Mouse (Mus musculus): ENCODE data around the gene Dse.

The Dse gene

DNA sequence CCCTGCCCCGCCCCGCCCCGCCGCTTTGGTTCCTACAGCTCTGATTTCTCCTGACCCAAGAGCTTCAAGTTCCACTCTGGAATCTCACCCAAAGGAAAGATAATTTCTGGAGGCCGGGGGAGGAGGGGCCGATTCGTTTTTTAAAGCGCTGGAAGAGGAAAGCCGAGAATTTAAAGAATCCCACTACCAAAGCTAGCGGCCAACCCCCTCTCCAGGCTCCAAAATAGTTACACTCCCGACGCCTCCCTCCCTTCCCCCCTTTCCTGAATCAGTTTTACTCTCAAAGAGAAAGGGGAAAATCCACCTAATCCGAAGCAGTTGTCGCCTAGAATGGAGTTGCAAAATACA is at the start of gene Dse:
Dse (minus strand) TSS at position 213 of the 348 bp plus-strand sequence.
- no peak for DNase-seq

DNA sequence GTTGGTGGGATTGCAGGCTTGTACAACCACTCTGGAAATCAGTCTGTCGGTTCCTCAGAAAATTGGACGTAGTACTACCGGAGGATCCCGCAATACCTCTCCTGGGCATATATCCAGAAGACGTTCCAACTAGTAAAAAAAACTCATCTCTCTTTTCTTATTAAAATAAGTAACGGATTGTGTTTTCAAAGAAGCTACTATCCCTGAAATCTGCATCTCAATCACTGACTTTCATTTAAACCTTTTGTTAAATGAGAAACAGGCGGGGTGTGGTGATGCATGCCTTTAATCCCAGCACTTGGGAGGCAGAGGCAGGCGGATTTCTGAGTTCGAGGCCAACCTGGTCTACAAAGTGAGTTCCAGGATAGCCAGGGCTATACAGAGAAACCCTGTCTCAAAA is 45.3 kb upstream of the Dse start:
- peak; percentile 50 for DNase-seq

- peak; percentile 80 for DNase-seq
Observed at GRCm38 (mm10) chr10:34249594-34249993, 42.1 kb upstream of the Dse start.

- peak; percentile 33 for DNase-seq
Observed at GRCm38 (mm10) chr10:34247757-34248156, 40.2 kb upstream of the Dse start.

- peak; percentile 92 for DNase-seq
Observed at GRCm38 (mm10) chr10:34246106-34246505, 38.6 kb upstream of the Dse start.

- peak; percentile 80 for DNase-seq
Observed at GRCm38 (mm10) chr10:34244745-34245144, 37.2 kb upstream of the Dse start.

- DNase-seq, result peak; percentile 46
Observed at GRCm38 (mm10) chr10:34238536-34238935, 31.0 kb upstream of the Dse start.

DNA sequence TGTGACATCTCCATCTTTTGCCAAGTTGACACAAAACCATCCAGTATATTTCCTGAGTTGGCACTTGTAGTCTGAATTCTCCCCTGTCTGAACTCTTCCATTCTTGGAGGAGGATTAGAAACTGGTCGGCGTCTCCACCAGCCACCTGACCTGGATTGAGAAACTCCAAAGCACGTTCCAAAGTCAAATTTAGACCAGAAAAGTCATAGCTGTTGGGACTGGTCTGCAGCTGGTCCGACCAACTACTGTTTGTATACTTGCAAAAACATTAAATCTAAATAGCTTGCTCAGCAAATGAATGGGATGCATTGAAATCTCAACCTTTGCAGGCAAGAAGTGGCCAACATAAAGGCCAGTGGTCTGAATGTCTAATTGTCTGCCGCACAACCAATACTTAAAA is 29.1 kb upstream of the Dse start:
- DNase-seq, result peak; percentile 71

DNA sequence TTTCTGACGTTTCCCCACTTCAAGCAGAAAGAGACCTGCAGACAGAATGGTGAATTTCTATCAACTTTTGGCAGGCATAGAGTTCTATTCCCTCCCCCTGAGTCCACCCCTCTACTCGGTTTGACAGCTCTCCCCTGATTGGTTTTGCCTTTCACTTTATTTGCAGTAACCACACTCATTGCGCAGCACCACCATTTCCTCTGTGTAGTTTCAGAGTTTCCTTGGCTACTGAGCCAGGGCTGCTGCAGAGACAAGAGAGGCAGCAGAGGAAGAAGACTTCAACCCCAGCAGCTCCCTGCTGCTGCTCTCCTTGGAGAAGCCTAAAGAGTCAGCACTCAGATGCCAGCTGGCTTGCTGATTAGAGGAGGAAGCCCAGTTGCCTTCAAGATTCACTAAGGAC is 27.9 kb upstream of the Dse start:
- peak; percentile 86 for DNase-seq

- DNase-seq, result peak; percentile 70
Observed at GRCm38 (mm10) chr10:34233931-34234745, 26.6 kb upstream of the Dse start.

- peak; percentile 51 for DNase-seq
Observed at GRCm38 (mm10) chr10:34233418-34233817, 25.9 kb upstream of the Dse start.

- peak; percentile 15 for DNase-seq
Observed at GRCm38 (mm10) chr10:34230121-34230675, 22.7 kb upstream of the Dse start.

GRCm38 (mm10) chr10:34229491-34229890 is 22.0 kb upstream of the Dse start:
- DNase-seq, result peak; percentile 16

- DNase-seq, result peak; percentile 16
Observed at GRCm38 (mm10) chr10:34223660-34224059, 16.1 kb upstream of the Dse start.

GRCm38 (mm10) chr10:34221909-34222620 is 14.6 kb upstream of the Dse start:
- DNase-seq, result peak; percentile 34

- peak; percentile 31 for DNase-seq
Observed at GRCm38 (mm10) chr10:34218191-34218590, 10.7 kb upstream of the Dse start.

DNA sequence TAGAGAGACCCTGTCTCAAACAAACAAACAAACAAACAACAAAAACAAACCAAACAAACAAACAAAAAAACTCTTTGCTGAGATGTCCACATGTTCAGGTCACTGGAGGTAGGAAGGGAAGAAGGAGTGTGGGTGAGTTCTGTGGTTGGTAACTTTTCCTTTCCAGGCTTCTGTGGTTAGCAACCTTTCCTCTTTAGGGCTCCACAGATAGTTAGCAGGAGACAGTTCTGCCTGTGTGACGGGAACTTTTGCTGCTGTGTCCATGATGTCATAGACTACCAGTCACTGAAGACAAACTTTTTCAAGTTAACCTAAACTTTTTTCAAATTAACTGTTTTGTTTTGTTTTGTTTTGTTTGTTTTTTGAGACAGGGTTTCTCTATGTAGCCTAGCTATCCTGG is 8.2 kb upstream of the Dse start:
- DNase-seq, result peak; percentile 78

DNA sequence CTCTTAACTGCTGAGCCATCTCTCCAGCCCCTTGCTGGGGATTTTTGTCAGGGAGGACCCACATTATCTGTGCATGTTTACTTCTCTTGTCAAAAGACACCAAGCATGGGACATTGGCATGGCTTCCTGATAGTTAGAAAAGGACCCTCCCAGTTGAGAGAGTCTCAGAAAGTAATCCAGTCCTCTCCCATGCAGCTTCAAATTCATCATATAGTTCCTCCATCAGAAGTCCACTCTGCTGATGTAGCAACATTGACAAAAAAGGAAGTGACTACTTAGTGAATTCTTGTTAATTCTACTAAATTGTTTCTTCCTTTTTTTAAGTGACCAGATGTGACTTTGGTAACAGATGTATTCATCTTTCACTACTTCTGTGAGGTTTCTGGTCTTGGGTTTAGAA is 2.4 kb upstream of the Dse start:
- DNase-seq, result peak; percentile 79

GRCm38 (mm10) chr10:34208031-34208430 is 516 bp upstream of the Dse start:
- peak; percentile 67 for DNase-seq

GRCm38 (mm10) chr10:34206783-34207502 is 572 bp downstream of the Dse start:
- peak; percentile 98 for DNase-seq

GRCm38 (mm10) chr10:34206436-34206782 is 1.1 kb downstream of the Dse start:
- peak; percentile 98 for DNase-seq

DNA sequence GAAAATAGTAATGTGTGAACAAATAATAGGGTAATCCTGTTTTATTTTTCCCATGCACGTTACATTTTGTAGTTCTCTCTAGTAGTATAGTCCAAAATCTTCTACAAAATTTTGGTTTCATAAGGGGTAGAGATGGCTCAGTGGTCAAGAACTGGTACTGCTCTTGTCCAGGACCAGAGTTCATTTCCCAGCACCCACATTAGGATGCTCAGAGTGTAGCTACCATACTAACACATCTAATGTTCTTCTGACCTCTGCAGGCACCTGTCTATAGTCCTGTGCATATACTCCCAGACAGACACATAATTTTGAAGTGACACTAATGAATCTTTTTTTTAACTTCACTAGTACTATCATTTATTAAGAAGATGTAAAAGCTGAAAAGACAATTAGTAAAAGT is 1.7 kb downstream of the Dse start:
- no peak for DNase-seq

DNA sequence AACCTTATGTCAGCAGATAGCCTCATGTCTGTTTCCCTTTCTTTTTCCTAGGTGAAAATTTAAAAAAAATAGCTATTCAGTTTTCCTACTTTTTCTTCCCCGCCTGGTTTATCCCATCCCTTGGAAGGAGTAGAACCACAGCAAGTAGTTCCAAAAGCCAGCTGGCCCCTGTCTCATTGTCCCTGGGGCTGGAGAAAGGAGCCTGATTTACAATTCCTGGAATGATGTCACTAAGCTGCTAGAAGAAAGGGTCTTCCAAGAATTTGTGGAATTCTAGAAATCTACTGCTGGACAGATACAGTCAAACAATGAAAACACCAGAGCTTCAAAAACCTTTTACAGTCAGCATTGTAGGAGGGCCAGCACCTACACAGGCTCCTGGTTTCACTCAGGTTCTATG is 6.8 kb downstream of the Dse start:
- DNase-seq, result peak; percentile 90

Measured in heart, adult 11 months (tissue).